Mouse (Mus musculus) Patski (cell line): ENCODE measurements around the gene Ears2. TPM values are rescaled to one million over a fixed set of nuclear protein-coding genes. Genes with fewer than 3 reads are reported as not detected.
A peak's percentile ranks its signal among the peaks of the same experiment; 100 is the strongest.
"Not testable (repeated sequence)": the region's sequence is repeated elsewhere in the genome, so short reads cannot be mapped to it uniquely, and the experiment has no call there.

Source experiments
- ATAC-seq: fragments of 100-300 bp; one replicate; pipeline ENCODE4 v1.8.0; 2021
- CTCF ChIA-PET: fragments of 350-600 bp; sonication (Branson Sonifier 250); formaldehyde crosslinking; loops from one replicate; lab custom pipeline; 2022; ENCODE audit warnings: inconsistent platforms; lab: Charles Lee
- POLR2A ChIA-PET: fragments of 350-600 bp; sonication (Branson Sonifier 250); formaldehyde crosslinking; loops from one replicate; lab custom pipeline; 2022; ENCODE audit warnings: antibody characterized with exemption, inconsistent platforms; lab: Charles Lee
- DNase-seq: peaks from one replicate; pipeline ENCODE4 v3.0.0-alpha.2; 2011; ENCODE audit warnings: low read depth, low spot score
- H3K27me3 ChIP-seq: fragments of 371-371 bp; one replicate; pipeline ENCODE4 v1.5.1; 2021
- CTCF ChIP-seq: fragments of 100-300 bp; IDR thresholded peaks from one replicate; pipeline ENCODE4 v1.5.1; 2021
- in situ Hi-C: fragments of 300-500 bp; cut with MboI; formaldehyde crosslinking; loops from 3 replicates; pipeline ENCODE4 v1.11.1; 2018; ENCODE audit warnings: low pct_unique_long_range_greater_than_20kb, mixed read lengths
- polyA plus RNA-seq: library from polyadenylated mRNA; unstranded; gene quantifications from one replicate; pipeline ENCODE4 v1.2.3, GENCODE M21; 2021

The Ears2 gene
- 9.3 TPM for polyA plus RNA-seq

GRCm38 (mm10) chr7:122066945-122067516 is at the start of gene Ears2, which contains the start of gene Ubfd1:
TSS of gene Ears2 (minus strand) at chr7:122067263.
TSS of gene Ubfd1 (plus strand) at chr7:122067175.
- in situ Hi-C loops, result no loop called here
- ATAC-seq, result peak; percentile 97
- peak; percentile 31 for TF ChIP-seq CTCF
- DNase-seq, result peak; percentile 71
- no peaks in the 10 kb centered on the region for H3K27me3 ChIP-seq
- ChIA-PET CTCF (interaction anchor here (1.4 kb wide), 1 partner anchor 104 kb away, joined by 3 read pairs; no protein-coding TSS in a partner anchor), POLR2A (no interaction called here)

GRCm38 (mm10) chr7:122108206-122108605 is 41.1 kb upstream of the Ears2 start:
- no peaks in the 10 kb centered on the region for H3K27me3 ChIP-seq
- no peak for TF ChIP-seq CTCF
- DNase-seq, result no peak
- no peak for ATAC-seq
- ChIA-PET POLR2A (no interaction called here), CTCF (no interaction called here)
- in situ Hi-C loops, result no loop called here

GRCm38 (mm10) chr7:122101747-122102244 is 34.7 kb upstream of the Ears2 start, which contains the start of gene Ndufab1:
TSS of gene Ndufab1 (minus strand) at chr7:122101886.
- in situ Hi-C loops, result no loop called here
- peak; percentile 99 for TF ChIP-seq CTCF
- ChIA-PET POLR2A (no interaction called here), CTCF (no interaction called here)
- peak; percentile 28 for DNase-seq
- peak; percentile 99 for ATAC-seq
- no peaks in the 10 kb centered on the region for H3K27me3 ChIP-seq

- POLR2A ChIA-PET, in situ Hi-C loops, DNase-seq, H3K27me3 ChIP-seq: not testable (repeated sequence)
- CTCF ChIA-PET, result interaction anchor here (1.2 kb wide), 1 partner anchor 21 kb away, joined by 3 read pairs; no protein-coding TSS in a partner anchor
- peak; percentile 48 for ATAC-seq
These were observed 34.1 kb upstream of the Ears2 start for GRCm38 (mm10) chr7:122101014-122101746.

GRCm38 (mm10) chr7:122099222-122099621 is 32.2 kb upstream of the Ears2 start:
- ATAC-seq (no peak), DNase-seq (peak; percentile 17)
- no peaks in the 10 kb centered on the region for H3K27me3 ChIP-seq
- TF ChIP-seq CTCF, result peak; percentile 85
- in situ Hi-C loops, result no loop called here
- CTCF ChIA-PET, result interaction anchor here (1.0 to 1.6 kb wide), 8 partner anchors 8 to 118 kb away, joined by 3 to 6 read pairs (median 3); partner anchors contain the start of gene Cog7
- POLR2A ChIA-PET, result interaction anchor here (0.6 to 1.3 kb wide), 2 partner anchors 11 to 431 kb away, joined by 4 read pairs; no protein-coding TSS in a partner anchor

GRCm38 (mm10) chr7:122098009-122098408 is 30.9 kb upstream of the Ears2 start:
- TF ChIP-seq CTCF, result no peak
- CTCF ChIA-PET, result interaction anchor here (1.1 to 1.3 kb wide), 3 partner anchors 10 to 24 kb away, joined by 3 to 6 read pairs (median 3); no protein-coding TSS in a partner anchor

GRCm38 (mm10) chr7:122094564-122095330 is 27.7 kb upstream of the Ears2 start:
- DNase-seq (no peak), ATAC-seq (no peak)
- in situ Hi-C loops, result no loop called here
- TF ChIP-seq CTCF, result peak; percentile 6
- POLR2A ChIA-PET, result interaction anchor here (1.1 kb wide), 1 partner anchor 13 kb away, joined by 3 read pairs; no protein-coding TSS in a partner anchor
- CTCF ChIA-PET, result no interaction called here
- no peaks in the 10 kb centered on the region for H3K27me3 ChIP-seq

More at GRCm38 (mm10) chr7:122098009-122098408, 30.9 kb upstream of the Ears2 start:
- DNase-seq (no peak), ATAC-seq (no peak)
- in situ Hi-C loops, result no loop called here
- POLR2A ChIA-PET, result interaction anchor here (1.3 kb wide), 1 partner anchor 10 kb away, joined by 4 read pairs; no protein-coding TSS in a partner anchor
- H3K27me3 ChIP-seq, result no peaks in the 10 kb centered on the region

- ChIA-PET POLR2A (interaction anchor here (0.6 to 1.5 kb wide), 3 partner anchors 11 to 682 kb away, joined by 3 to 4 read pairs (median 3); no protein-coding TSS in a partner anchor), CTCF (interaction anchor here (1.0 to 1.9 kb wide), 5 partner anchors 9 to 16 kb away, joined by 3 to 6 read pairs (median 3); no protein-coding TSS in a partner anchor)
- no peaks in the 10 kb centered on the region for H3K27me3 ChIP-seq
- TF ChIP-seq CTCF, result no peak
- no peak for ATAC-seq
- DNase-seq, result no peak
- in situ Hi-C loops, result no loop called here
These were observed 20.3 kb upstream of the Ears2 start for GRCm38 (mm10) chr7:122087195-122087982.

- in situ Hi-C loops, result no loop called here
- POLR2A ChIA-PET, result interaction anchor here (1.1 kb wide), 1 partner anchor 13 kb away, joined by 3 read pairs; no protein-coding TSS in a partner anchor
- CTCF ChIA-PET, result no interaction called here
- no peak for ATAC-seq
- DNase-seq, result no peak
- no peaks in the 10 kb centered on the region for H3K27me3 ChIP-seq
- TF ChIP-seq CTCF, result no peak
These were observed 14.0 kb upstream of the Ears2 start for GRCm38 (mm10) chr7:122081071-122081470.
